Mouse (Mus musculus) liver, embryonic 16.5 days (tissue): Measurements from ENCODE around the gene Vrk2. TPM values are rescaled to one million over a fixed set of nuclear protein-coding genes. Genes with fewer than 3 reads are reported as not detected.
A peak's percentile ranks its signal among the peaks of the same experiment; 100 is the strongest.

Source experiments
- ATAC-seq: fragments of 200-750 bp; cut with Nextera tagmentation; 2 replicates; pipeline ENCODE4 v1.8.0; 2017; ENCODE audit warnings: low read depth, mild to moderate bottlenecking, moderate number of reproducible peaks, moderate library complexity
- H3K27ac ChIP-seq: fragments of 300-500 bp; sonication (generic); 2 replicates; pipeline ENCODE4 v1.5.1; 2014; ENCODE audit warnings: mild to moderate bottlenecking, low read length
- H3K27me3 ChIP-seq: fragments of 300-500 bp; sonication (generic); 2 replicates; pipeline ENCODE4 v1.6.1; 2014; ENCODE audit warnings: low read depth, low read length, mixed read lengths; ENCODE audit not compliant: control insufficient read depth, insufficient read depth
- H3K36me3 ChIP-seq: fragments of 300-500 bp; sonication (generic); 2 replicates; pipeline ENCODE4 v1.6.1; 2014; ENCODE audit warnings: mild to moderate bottlenecking; ENCODE audit not compliant: control insufficient read depth, insufficient read depth
- H3K4me1 ChIP-seq: fragments of 300-500 bp; sonication (generic); 2 replicates; pipeline ENCODE4 v1.6.1; 2014; ENCODE audit warnings: low read depth, low read length, mixed read lengths; ENCODE audit not compliant: control insufficient read depth
- H3K4me2 ChIP-seq: fragments of 300-500 bp; sonication (generic); 2 replicates; pipeline ENCODE4 v1.6.1; 2014; ENCODE audit warnings: low read depth, low read length, mixed read lengths
- H3K4me3 ChIP-seq: fragments of 300-500 bp; sonication (generic); 2 replicates; pipeline ENCODE4 v1.5.1; 2014; ENCODE audit warnings: low read depth, mild to moderate bottlenecking, low read length
- H3K9ac ChIP-seq: fragments of 300-500 bp; sonication (generic); 2 replicates; pipeline ENCODE4 v1.6.1; 2014; ENCODE audit warnings: low read depth, low read length
- H3K9me3 ChIP-seq: fragments of 300-500 bp; sonication (generic); replicated peaks from 2 replicates; pipeline ENCODE4 v1.6.1; 2016; ENCODE audit warnings: low read length; ENCODE audit not compliant: control insufficient read depth
- WGBS: fragments of 180-500 bp; shearing (Covaris S2); extraction: QIAGEN DNeasy Blood & Tissue Kit; methylation state at CpG from one replicate; pipeline ENCODE4 v1.1.7; 2014; ENCODE audit not compliant: insufficient replicate concordance; 5-methylcytosine and 5-hydroxymethylcytosine counted together
- polyA plus RNA-seq: library from polyadenylated mRNA; unstranded; fragments of >200 nt; fragmentation: Nextera tagmentation; extraction: Ambion mirVana; gene quantifications from 2 replicates; pipeline ENCODE4 v1.2.1, GENCODE M21; 2015

The Vrk2 gene
- polyA plus RNA-seq, 1 experiment from 2014 or later, result 22.1 TPM

DNA sequence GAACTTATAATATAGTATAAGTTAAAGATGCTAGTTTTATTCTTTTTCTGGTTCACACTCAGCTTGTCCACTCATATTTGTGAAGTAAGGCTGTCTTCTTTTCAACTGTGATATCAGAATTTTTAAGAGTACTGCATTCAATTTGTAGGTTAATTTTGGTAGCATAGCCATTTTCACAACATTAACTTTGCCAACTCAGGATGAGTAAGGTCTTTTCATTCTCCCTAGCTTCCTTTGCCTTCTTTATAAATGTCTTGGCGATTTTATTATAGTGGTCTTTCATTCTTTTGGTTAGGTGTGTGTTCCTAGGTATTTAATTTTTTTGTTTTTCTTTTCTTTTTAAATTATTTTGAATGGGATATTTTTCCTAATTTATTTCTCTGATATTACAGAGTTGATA lies 143.2 kb downstream of the Vrk2 start:
- H3K9ac ChIP-seq, result no peak overlapping the region
- H3K4me3 ChIP-seq, result no peak overlapping the region
- H3K27me3 ChIP-seq, result no peaks in the 10 kb centered on the region
- H3K27ac ChIP-seq, result no peak overlapping the region
- no peak overlapping the region for H3K4me2 ChIP-seq
- no peak for ATAC-seq
- peaks cover 2% of the 10 kb centered on the region; the same call in 1 of the 2 replicates for H3K36me3 ChIP-seq
- no peaks in the 10 kb centered on the region; the same call in 1 of the 2 replicates for H3K9me3 ChIP-seq
- no peaks in the 10 kb centered on the region; the same call in 1 of the 2 replicates for H3K4me1 ChIP-seq
- 81% methylated on average over 1 of the region's 1 CpGs for WGBS

DNA sequence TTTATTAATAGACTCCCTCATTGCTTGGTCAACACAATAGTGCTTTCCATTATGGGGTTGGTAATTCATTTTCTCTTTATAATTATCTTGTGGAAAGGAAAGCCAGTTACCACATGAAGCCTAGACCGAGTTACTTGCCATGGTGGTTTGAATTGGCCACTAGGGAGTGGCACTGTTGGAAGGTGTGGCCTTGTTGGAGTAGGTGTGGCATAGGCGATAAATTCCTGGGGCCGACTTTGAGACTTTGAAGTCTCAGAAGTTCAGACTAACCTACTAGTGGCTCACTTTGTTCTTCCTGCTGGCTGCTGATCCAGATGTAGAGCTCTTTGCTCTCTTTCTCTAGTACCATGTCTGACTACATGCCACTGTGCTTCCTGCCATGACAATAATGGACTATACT lies 144.0 kb downstream of the Vrk2 start:
- Histone ChIP-seq H3K27ac (no peak overlapping the region), H3K4me3 (no peak overlapping the region), H3K4me2 (no peak overlapping the region), H3K9me3 (no peaks in the 10 kb centered on the region; the same call in 1 of the 2 replicates), H3K27me3 (no peaks in the 10 kb centered on the region), H3K36me3 (peaks cover 2% of the 10 kb centered on the region; the same call in 1 of the 2 replicates), H3K9ac (no peak overlapping the region), H3K4me1 (no peaks in the 10 kb centered on the region; the same call in 1 of the 2 replicates)
- WGBS, result 71% methylated on average over 3 of the region's 3 CpGs
- ATAC-seq, result peak; percentile 61; the same call in 1 of the 2 replicates

GRCm38 (mm10) chr11:26444374-26444773 lies 149.4 kb downstream of the Vrk2 start:
- Histone ChIP-seq H3K9me3 (no peaks in the 10 kb centered on the region; the same call in 1 of the 2 replicates), H3K36me3 (peaks cover 2% of the 10 kb centered on the region; the same call in 1 of the 2 replicates), H3K9ac (no peak overlapping the region), H3K4me2 (no peak overlapping the region), H3K27me3 (no peaks in the 10 kb centered on the region), H3K27ac (no peak overlapping the region), H3K4me3 (no peak overlapping the region), H3K4me1 (no peaks in the 10 kb centered on the region)
- no peak for ATAC-seq

DNA sequence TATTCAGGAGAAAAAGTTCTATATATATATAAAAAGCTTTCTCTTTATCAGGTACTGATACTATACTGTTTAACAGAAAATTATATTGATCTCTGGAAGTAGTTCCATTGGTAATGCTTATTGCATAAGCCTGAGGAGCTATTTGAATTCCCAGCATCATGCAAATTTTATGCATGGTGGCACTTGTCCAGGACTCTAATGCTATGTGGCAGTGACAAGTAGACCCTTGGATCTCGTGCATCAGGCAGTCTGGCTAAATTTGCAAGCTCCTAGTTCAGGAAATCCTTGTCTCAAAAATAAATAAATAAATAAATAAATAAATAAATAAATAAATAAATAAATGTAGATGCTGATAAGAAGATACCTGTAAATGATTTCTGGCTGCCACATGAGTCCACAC lies 152.7 kb downstream of the Vrk2 start:
- Histone ChIP-seq H3K4me3 (no peak overlapping the region), H3K27me3 (no peaks in the 10 kb centered on the region), H3K9ac (no peak overlapping the region), H3K4me1 (no peaks in the 10 kb centered on the region), H3K9me3 (no peaks in the 10 kb centered on the region), H3K36me3 (no peaks in the 10 kb centered on the region), H3K27ac (no peak overlapping the region), H3K4me2 (no peak overlapping the region)
- no peak for ATAC-seq
- 68% methylated on average over 1 of the region's 1 CpGs for WGBS

- Histone ChIP-seq H3K4me3 (no peak overlapping the region), H3K4me1 (no peaks in the 10 kb centered on the region), H3K9me3 (no peaks in the 10 kb centered on the region), H3K36me3 (no peaks in the 10 kb centered on the region), H3K27me3 (no peaks in the 10 kb centered on the region), H3K9ac (no peak overlapping the region), H3K27ac (no peak overlapping the region), H3K4me2 (no peak overlapping the region)
- ATAC-seq, result no peak
- WGBS, result 79% methylated on average over 13 of the region's 13 CpGs
Observed at GRCm38 (mm10) chr11:26437818-26438217, 156.0 kb downstream of the Vrk2 start.

- Histone ChIP-seq H3K9me3 (no peaks in the 10 kb centered on the region), H3K4me3 (no peak overlapping the region), H3K27ac (no peak overlapping the region), H3K27me3 (no peaks in the 10 kb centered on the region), H3K36me3 (no peaks in the 10 kb centered on the region), H3K9ac (no peak overlapping the region), H3K4me1 (no peaks in the 10 kb centered on the region), H3K4me2 (no peak overlapping the region)
- no peak for ATAC-seq
Observed at GRCm38 (mm10) chr11:26434229-26434628, 159.6 kb downstream of the Vrk2 start.

- ATAC-seq, result no peak
- 79% methylated on average over 2 of the region's 2 CpGs for WGBS
Observed at GRCm38 (mm10) chr11:26421472-26421871, 172.3 kb downstream of the Vrk2 start.

More at GRCm38 (mm10) chr11:26421472-26421871, 172.3 kb downstream of the Vrk2 start:
- Histone ChIP-seq H3K9ac (no peak overlapping the region), H3K4me3 (no peak overlapping the region), H3K4me1 (no peaks in the 10 kb centered on the region), H3K36me3 (no peaks in the 10 kb centered on the region), H3K9me3 (no peaks in the 10 kb centered on the region; the same call in 1 of the 2 replicates), H3K27ac (no peak overlapping the region), H3K27me3 (no peaks in the 10 kb centered on the region), H3K4me2 (no peak overlapping the region)

Other genes with a start within 250 kb of the Vrk2 start
- gene Fancl, start 207.9 kb downstream of the Vrk2 start, polyA plus RNA-seq, result 19.2 and 20.8 TPM in 2 replicates
- 0.16 and 0.33 TPM in 2 replicates for gene Gm6899, start 758 bp downstream of the Vrk2 start, polyA plus RNA-seq